In the genomic region with DNA sequence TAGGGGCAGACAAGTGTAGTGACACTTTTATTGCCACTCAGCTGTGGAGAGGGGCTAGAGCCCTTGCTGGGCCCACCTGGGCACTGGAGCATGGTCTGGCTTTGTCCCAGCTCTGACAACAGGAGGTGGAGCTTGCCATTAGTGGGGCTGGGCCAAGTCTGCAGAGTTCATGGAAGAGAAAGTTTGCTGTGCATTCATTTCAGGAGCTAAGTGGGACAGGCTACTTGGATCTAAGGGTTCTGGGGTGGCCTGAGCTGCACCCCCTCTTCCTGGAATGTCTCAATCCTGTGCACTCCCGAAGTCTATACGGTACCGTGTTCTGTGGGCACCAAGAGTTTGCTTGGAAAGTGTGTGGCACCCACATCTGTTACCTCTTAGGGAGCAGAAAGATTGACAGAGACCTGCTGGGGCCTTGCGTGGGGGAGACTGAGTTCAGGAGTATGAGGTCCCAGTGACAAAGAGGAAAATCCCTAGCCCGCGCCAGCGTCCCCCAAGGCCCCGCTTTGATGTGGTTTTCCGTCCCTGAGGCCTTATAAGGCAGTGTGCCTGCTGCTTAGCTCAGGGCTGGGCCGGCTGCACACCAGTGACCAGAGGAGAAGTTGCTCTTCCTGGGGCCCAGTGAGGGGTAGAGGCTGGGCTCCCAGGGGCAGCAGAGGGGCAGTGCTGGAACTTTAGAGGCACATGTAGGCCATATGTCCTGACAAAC, we compare ENCODE assay signal across 8 mouse cellular contexts. TPM values are rescaled to one million over a fixed set of nuclear protein-coding genes. Genes with fewer than 3 reads are reported as not detected.
DNase-seq lines count a peak whose midpoint lies in the region; ATAC-seq lines count a peak whose summit lies in the region.

No protein-coding gene starts in this region.

- no peak overlapping the region for H3K4me3 ChIP-seq in embryonic facial prominence, embryonic 15.5 days (replicated peaks)
- H3K4me3 ChIP-seq in megakaryocyte, embryonic 14.5 days (replicated peaks) = peak overlapping the region; percentile 72

- no peaks in the 10 kb centered on the region for H3K9me3 ChIP-seq in embryonic facial prominence, embryonic 15.5 days (replicated peaks)
- no peaks in the 10 kb centered on the region for H3K9me3 ChIP-seq in megakaryocyte, embryonic 14.5 days

- peak; percentile 70 to 82 for DNase-seq in kidney, postnatal 4 days
- DNase-seq in kidney, adult 8-10 months = no peak
- DNase-seq in adrenal gland, postnatal 10 days = peak; percentile 85
- no peak for DNase-seq in layer of hippocampus, adult 11-12 months (ENCODE audit: low spot score)
- no peak for DNase-seq in testis, postnatal 10 days (ENCODE audit: low spot score)

- 0 out of 2 replicates have a peak, but pooled peaks cover 6% of the 10 kb centered on the region for H3K36me3 ChIP-seq in embryonic facial prominence, embryonic 15.5 days
- H3K36me3 ChIP-seq in megakaryocyte, embryonic 14.5 days (replicated peaks; ENCODE audit: low read length) = no peaks in the 10 kb centered on the region

- peak overlapping the region; percentile 73 for H3K27ac ChIP-seq in embryonic facial prominence, embryonic 15.5 days (replicated peaks)

- no peaks in the 10 kb centered on the region for H3K27me3 ChIP-seq in embryonic facial prominence, embryonic 15.5 days
- peaks cover 66% of the 10 kb centered on the region for H3K27me3 ChIP-seq in megakaryocyte, embryonic 14.5 days (replicated peaks)

- no peak overlapping the region for H3K9ac ChIP-seq in embryonic facial prominence, embryonic 15.5 days

- peaks cover 91% of the 10 kb centered on the region for H3K4me1 ChIP-seq in embryonic facial prominence, embryonic 15.5 days
- peaks cover 78% of the 10 kb centered on the region for H3K4me1 ChIP-seq in megakaryocyte, embryonic 14.5 days

- 14% methylated on average over 10 of the region's 10 CpGs for WGBS in embryonic facial prominence, embryonic 15.5 days

- H3K4me2 ChIP-seq in embryonic facial prominence, embryonic 15.5 days (replicated peaks) = peak overlapping the region; percentile 4; the same call in 1 of the 2 replicates

- peak; percentile 59 for ATAC-seq in embryonic facial prominence, embryonic 15.5 days (ENCODE audit: insufficient number of reproducible peaks, low FRiP score, low TSS enrichment, low read depth)
- ATAC-seq in megakaryocyte-erythroid progenitor cell, adult 5-6 weeks (replicated peaks; ENCODE audit: low FRiP score, low TSS enrichment, poor library complexity, severe bottlenecking) = no peak

RNA-seq across cellular contexts. Expression of gene Nkd1, which starts 49.3 kb away (rescaled TPM):
- total RNA-seq in adrenal gland, postnatal 10 days (2021) = 10 to 100 TPM; 35.3 to 40.0 TPM
- 92.6 and 92.9 TPM in 2 replicates for polyA plus RNA-seq in embryonic facial prominence, embryonic 15.5 days (2015; fragmentation: Nextera tagmentation; extraction: Ambion mirVana)
- 1.3 TPM in 1 of 2 replicates, not detected in the other for polyA plus RNA-seq in megakaryocyte, embryonic 14.5 days (2012; ENCODE audit: insufficient read depth, low replicate concordance)
- total RNA-seq in megakaryocyte-erythroid progenitor cell, adult 5-6 weeks (2014; fragmentation: Nextera tagmentation) = not detected in 2 replicates
- not detected in 2 replicates for total RNA-seq in megakaryocyte-erythroid progenitor cell, adult 5-6 weeks (2017)

Comparison
In these comparisons a context has a peak if more than half of its experiments do, and no peak if none do; other contexts are left out.
1. DNase-seq: peak in kidney, postnatal 4 days (2 of 2) and adrenal gland, postnatal 10 days (single experiment); none in kidney, adult 8-10 months (0 of 2), layer of hippocampus, adult 11-12 months (single experiment) and testis, postnatal 10 days (single experiment).
2. RNA of gene Nkd1, which starts 49.3 kb away (total RNA-seq): 35.3 to 40.0 TPM in adrenal gland, postnatal 10 days; not detected in megakaryocyte-erythroid progenitor cell, adult 5-6 weeks; every median in the first group is over 10 times any median in the second.